Mouse (Mus musculus) hindbrain, embryonic 14.5 days (tissue): ENCODE measurements around the gene Nsun5. TPM values are rescaled to one million over a fixed set of nuclear protein-coding genes. Genes with fewer than 3 reads are reported as not detected.
"Not testable (repeated sequence)": the region's sequence is repeated elsewhere in the genome, so short reads cannot be mapped to it uniquely, and the experiment has no call there.

ENCODE experiments used
- ATAC-seq: fragments of 200-750 bp; cut with Nextera tagmentation; 2 replicates; pipeline ENCODE4 v1.8.0; 2017; ENCODE audit warnings: moderate number of reproducible peaks, mild to moderate bottlenecking, moderate TSS enrichment, moderate library complexity; ENCODE audit not compliant: low FRiP score
- DNase-seq: peaks from one replicate; pipeline ENCODE4 v3.0.0-alpha.2; 2015; ENCODE audit warnings: low spot score
- H3K27ac ChIP-seq: fragments of 300-500 bp; sonication (generic); 2 replicates; pipeline ENCODE4 v1.5.1; 2014; ENCODE audit warnings: mild to moderate bottlenecking, moderate library complexity
- H3K27me3 ChIP-seq: fragments of 300-500 bp; sonication (generic); 2 replicates; pipeline ENCODE4 v1.6.1; 2014; ENCODE audit warnings: mild to moderate bottlenecking, low read length, mixed read lengths; ENCODE audit not compliant: control insufficient read depth, insufficient read depth
- H3K36me3 ChIP-seq: fragments of 300-500 bp; sonication (generic); replicated peaks from 2 replicates; pipeline ENCODE4 v1.6.1; 2014; ENCODE audit not compliant: control insufficient read depth, insufficient read depth
- H3K4me1 ChIP-seq: fragments of 300-500 bp; sonication (generic); replicated peaks from 2 replicates; pipeline ENCODE4 v1.6.1; 2014; ENCODE audit warnings: antibody characterized with exemption, low read length, mixed read lengths; ENCODE audit not compliant: control insufficient read depth, insufficient read depth
- H3K4me2 ChIP-seq: fragments of 300-500 bp; sonication (generic); replicated peaks from 2 replicates; pipeline ENCODE4 v1.6.1; 2014; ENCODE audit warnings: mild to moderate bottlenecking, moderate library complexity
- H3K4me3 ChIP-seq: fragments of 300-500 bp; sonication (generic); replicated peaks from 2 replicates; pipeline ENCODE4 v1.5.1; 2014; ENCODE audit warnings: mild to moderate bottlenecking, low read length
- H3K9ac ChIP-seq: fragments of 300-500 bp; sonication (generic); 2 replicates; pipeline ENCODE4 v1.6.1; 2014
- H3K9me3 ChIP-seq: fragments of 300-500 bp; sonication (generic); 2 replicates; pipeline ENCODE4 v1.6.1; 2016; ENCODE audit warnings: low read length; ENCODE audit not compliant: control insufficient read depth
- WGBS: fragments of 180-500 bp; shearing (Covaris S2); extraction: QIAGEN DNeasy Blood & Tissue Kit; methylation state at CpG from one replicate; pipeline ENCODE4 v1.1.7; 2014; 5-methylcytosine and 5-hydroxymethylcytosine counted together
- polyA plus RNA-seq: library from polyadenylated mRNA; unstranded; fragments of >200 nt; fragmentation: Nextera tagmentation; extraction: Ambion mirVana; gene quantifications from 2 replicates; pipeline ENCODE4 v1.2.1, GENCODE M21; 2014

Gene Nsun5
- polyA plus RNA-seq, 1 experiment from 2014 or later = 21.1 TPM

DNA sequence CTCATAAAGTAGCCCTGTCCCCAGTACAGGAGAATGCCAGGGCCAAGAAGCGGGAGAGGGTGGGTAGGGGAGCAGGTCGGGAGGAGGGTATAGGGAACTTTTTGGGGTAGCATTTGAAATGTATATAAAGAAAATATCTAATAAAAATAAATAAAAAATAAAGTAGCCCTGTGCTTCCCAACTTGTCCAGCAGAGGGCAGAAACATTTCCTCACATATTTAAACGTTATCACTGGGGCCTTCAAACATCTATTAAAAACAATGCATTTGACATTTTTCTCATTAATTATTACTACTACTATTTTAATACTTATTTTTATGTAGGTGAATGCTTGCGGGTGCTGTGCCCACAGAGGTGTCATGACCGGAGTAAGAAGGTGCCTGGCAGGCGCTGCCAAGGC lies 1.9 kb upstream of the Nsun5 start:
- DNase-seq (peak; percentile 64), ATAC-seq (no peak)
- H3K4me2 ChIP-seq = no peak overlapping the region
- WGBS = 55% methylated on average over 6 of the region's 6 CpGs
- H3K36me3 ChIP-seq = peaks cover 16% of the 10 kb centered on the region
- H3K4me3 ChIP-seq = no peak overlapping the region
- H3K9ac ChIP-seq = no peak overlapping the region
- H3K9me3 ChIP-seq = no peaks in the 10 kb centered on the region
- H3K27me3 ChIP-seq = no peaks in the 10 kb centered on the region
- H3K27ac ChIP-seq = no peak overlapping the region
- H3K4me1 ChIP-seq = peaks cover 13% of the 10 kb centered on the region

GRCm38 (mm10) chr5:135368312-135368711 lies 1.4 kb upstream of the Nsun5 start:
- DNase-seq (no peak), ATAC-seq (no peak)
- Histone ChIP-seq H3K4me3 (no peak overlapping the region), H3K27ac (no peak overlapping the region), H3K9ac (no peak overlapping the region), H3K4me2 (no peak overlapping the region), H3K36me3 (peaks cover 20% of the 10 kb centered on the region), H3K9me3 (no peaks in the 10 kb centered on the region), H3K27me3 (no peaks in the 10 kb centered on the region), H3K4me1 (peaks cover 13% of the 10 kb centered on the region)
- WGBS = 83% methylated on average over 6 of the region's 6 CpGs

- peak overlapping the region; percentile 79 for H3K4me2 ChIP-seq
- not testable (repeated sequence) for H3K9me3 ChIP-seq, DNase-seq, H3K27me3 ChIP-seq
- WGBS = 58% methylated on average over 9 of the region's 9 CpGs
- H3K4me1 ChIP-seq = peaks cover 13% of the 10 kb centered on the region
- H3K9ac ChIP-seq = peak overlapping the region; percentile 91
- H3K27ac ChIP-seq = peak overlapping the region; percentile 83
- peak overlapping the region; percentile 96 for H3K4me3 ChIP-seq
- peaks cover 29% of the 10 kb centered on the region for H3K36me3 ChIP-seq
- 0 out of 2 replicates have a peak, but pooled peaks have one; percentile 35 for ATAC-seq
Measured at GRCm38 (mm10) chr5:135369196-135369595, 557 bp upstream of the Nsun5 start.

DNA sequence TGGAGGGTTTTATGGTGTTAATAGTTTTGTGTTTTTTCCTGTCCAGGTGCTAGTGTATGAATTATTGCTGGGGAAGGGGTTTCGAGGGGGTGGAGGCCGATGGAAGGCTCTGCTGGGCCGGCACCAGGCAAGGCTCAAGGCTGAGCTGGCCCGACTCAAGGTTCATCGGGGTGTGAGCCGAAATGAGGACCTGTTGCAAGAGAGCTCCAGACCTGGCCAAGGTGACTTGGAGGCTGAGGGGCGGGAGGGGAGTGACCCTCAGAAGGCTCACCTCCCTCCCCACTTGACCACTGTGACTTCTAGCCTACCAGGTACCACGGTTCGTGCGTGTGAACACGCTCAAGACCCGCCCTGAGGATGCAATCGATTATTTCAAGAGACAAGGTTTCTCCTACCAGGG lies 1.4 kb downstream of the Nsun5 start:
- no peak for DNase-seq
- no peak overlapping the region for H3K27ac ChIP-seq
- H3K4me3 ChIP-seq = no peak overlapping the region
- H3K27me3 ChIP-seq = no peaks in the 10 kb centered on the region
- no peaks in the 10 kb centered on the region for H3K9me3 ChIP-seq
- no peak overlapping the region for H3K9ac ChIP-seq
- no peak for ATAC-seq
- H3K4me1 ChIP-seq = peaks cover 13% of the 10 kb centered on the region
- WGBS = 96% methylated on average over 13 of the region's 13 CpGs
- no peak overlapping the region for H3K4me2 ChIP-seq
- peaks cover 49% of the 10 kb centered on the region for H3K36me3 ChIP-seq

DNA sequence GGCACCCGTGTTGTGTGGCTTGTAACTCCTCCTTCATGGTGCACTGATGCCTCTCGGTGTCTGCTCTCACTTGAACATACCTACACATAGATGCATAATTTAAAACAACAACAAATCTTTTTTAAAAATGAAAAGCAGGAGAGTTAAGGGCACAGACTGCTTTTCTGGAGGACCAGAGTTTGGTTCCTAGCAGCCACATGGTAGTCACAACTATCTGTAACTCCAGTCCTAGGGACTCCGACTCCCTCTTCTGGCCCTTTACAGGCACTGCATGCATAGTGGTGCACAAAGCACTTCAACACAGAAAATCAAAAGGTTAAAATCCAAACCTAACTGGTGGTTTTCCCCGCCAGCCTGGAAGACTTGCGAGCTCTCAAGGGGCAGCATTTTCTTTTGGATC lies 3.8 kb downstream of the Nsun5 start:
- Histone ChIP-seq H3K9me3 (no peaks in the 10 kb centered on the region), H3K36me3 (peaks cover 73% of the 10 kb centered on the region), H3K27me3 (no peaks in the 10 kb centered on the region), H3K9ac (no peak overlapping the region), H3K4me1 (peaks cover 13% of the 10 kb centered on the region), H3K4me2 (no peak overlapping the region), H3K27ac (no peak overlapping the region), H3K4me3 (no peak overlapping the region)
- ATAC-seq (no peak), DNase-seq (no peak)
- WGBS = 94% methylated on average over 5 of the region's 5 CpGs

- no peaks in the 10 kb centered on the region for H3K27me3 ChIP-seq
- H3K9me3 ChIP-seq = no peaks in the 10 kb centered on the region
- H3K4me2 ChIP-seq = no peak overlapping the region
- ATAC-seq = no peak
- peaks cover 89% of the 10 kb centered on the region for H3K36me3 ChIP-seq
- H3K27ac ChIP-seq = no peak overlapping the region
- DNase-seq = no peak
- H3K4me3 ChIP-seq = no peak overlapping the region
- 69% methylated on average over 8 of the region's 8 CpGs for WGBS
- no peak overlapping the region for H3K9ac ChIP-seq
- H3K4me1 ChIP-seq = peaks cover 7% of the 10 kb centered on the region
Measured at GRCm38 (mm10) chr5:135375167-135375566, 5.4 kb downstream of the Nsun5 start.

GRCm38 (mm10) chr5:135376341-135376740 lies 6.6 kb downstream of the Nsun5 start:
- H3K36me3 ChIP-seq = peaks cover 100% of the 10 kb centered on the region
- no peak overlapping the region for H3K4me2 ChIP-seq
- no peak overlapping the region for H3K9ac ChIP-seq
- ATAC-seq (no peak), DNase-seq (no peak)
- no peak overlapping the region for H3K27ac ChIP-seq
- no peaks in the 10 kb centered on the region for H3K9me3 ChIP-seq
- H3K27me3 ChIP-seq = no peaks in the 10 kb centered on the region
- no peaks in the 10 kb centered on the region for H3K4me1 ChIP-seq
- 74% methylated on average over 2 of the region's 2 CpGs for WGBS
- no peak overlapping the region for H3K4me3 ChIP-seq

DNA sequence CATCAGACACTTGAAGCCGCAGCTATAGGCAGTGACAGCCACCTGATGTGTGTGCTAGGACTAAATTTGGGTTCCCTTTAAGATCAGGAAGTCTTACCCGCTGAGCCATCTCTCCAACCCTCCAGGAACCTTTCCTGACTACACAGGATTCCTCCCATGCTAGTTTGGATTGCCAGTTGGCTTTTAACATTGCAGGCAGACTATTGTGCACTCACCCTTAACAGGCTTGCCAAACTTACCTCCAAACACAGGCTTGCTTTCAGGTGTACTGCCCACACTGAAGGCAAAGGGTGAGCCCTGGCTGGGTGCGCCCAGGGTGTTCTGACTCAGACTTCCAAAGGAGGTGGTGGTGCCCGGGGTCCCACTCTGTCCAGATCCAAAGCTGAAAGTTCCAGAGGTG lies 10.9 kb downstream of the Nsun5 start:
- H3K9ac ChIP-seq = no peak overlapping the region
- DNase-seq (no peak), ATAC-seq (no peak)
- no peak overlapping the region for H3K4me3 ChIP-seq
- H3K4me1 ChIP-seq = no peaks in the 10 kb centered on the region
- no peak overlapping the region for H3K27ac ChIP-seq
- H3K27me3 ChIP-seq = no peaks in the 10 kb centered on the region
- H3K4me2 ChIP-seq = no peak overlapping the region
- H3K9me3 ChIP-seq = no peaks in the 10 kb centered on the region
- 99% methylated on average over 4 of the region's 4 CpGs for WGBS
- peaks cover 100% of the 10 kb centered on the region for H3K36me3 ChIP-seq

GRCm38 (mm10) chr5:135381356-135381925 lies 11.7 kb downstream of the Nsun5 start:
- DNase-seq (no peak), ATAC-seq (no peak)
- WGBS = 96% methylated on average over 10 of the region's 10 CpGs

GRCm38 (mm10) chr5:135382746-135383145 lies 13.0 kb downstream of the Nsun5 start:
- Histone ChIP-seq H3K9me3 (no peaks in the 10 kb centered on the region), H3K36me3 (peaks cover 97% of the 10 kb centered on the region), H3K4me3 (no peak overlapping the region), H3K4me2 (no peak overlapping the region), H3K4me1 (no peaks in the 10 kb centered on the region), H3K9ac (no peak overlapping the region), H3K27me3 (no peaks in the 10 kb centered on the region), H3K27ac (no peak overlapping the region)
- DNase-seq (no peak), ATAC-seq (no peak)
- WGBS = 94% methylated on average over 7 of the region's 7 CpGs

More at GRCm38 (mm10) chr5:135381356-135381925, 11.7 kb downstream of the Nsun5 start:
- Histone ChIP-seq H3K27ac (no peak overlapping the region), H3K27me3 (no peaks in the 10 kb centered on the region), H3K9ac (no peak overlapping the region), H3K4me2 (no peak overlapping the region), H3K4me3 (no peak overlapping the region), H3K9me3 (no peaks in the 10 kb centered on the region), H3K4me1 (no peaks in the 10 kb centered on the region), H3K36me3 (peaks cover 97% of the 10 kb centered on the region)
